Mouse (Mus musculus): ENCODE data around the gene Dtnbp1. TPM values are rescaled to one million over a fixed set of nuclear protein-coding genes. Genes with fewer than 3 reads are reported as not detected.

Dtnbp1 gene
- polyA plus RNA-seq, 1 experiment, result 99.1 TPM

- no peaks in the 10 kb centered on the region for H3K27me3 ChIP-seq (ENCODE audit: control insufficient read depth, insufficient read depth, insufficient read length)
- H3K4me3 ChIP-seq, result no peak overlapping the region
- no peak overlapping the region for H3ac ChIP-seq (ENCODE audit: control insufficient read depth, insufficient read length)
- H3K36me3 ChIP-seq (ENCODE audit: control insufficient read depth, insufficient read depth), result peaks cover 30% of the 10 kb centered on the region
- H3K4me2 ChIP-seq (ENCODE audit: low read depth), result no peak overlapping the region
- peaks cover 35% of the 10 kb centered on the region for H3K79me2 ChIP-seq (ENCODE audit: control insufficient read depth, insufficient read depth)
- TF ChIP-seq POLR2AphosphoS2 (IDR thresholded peaks at IDR 0.05; ENCODE audit: insufficient read length, low read depth), result no peak
- TF ChIP-seq MYOD1 (IDR thresholded peaks at IDR 0.05; ENCODE audit: control insufficient read depth in 1 of 3, insufficient read length in 2 of 3, low read depth in 2 of 3), result no peak
- no peak for TF ChIP-seq MYOG (IDR thresholded peaks at IDR 0.05; ENCODE audit: control insufficient read depth in 1 of 3, insufficient read depth in 1 of 3, insufficient read length in 2 of 3, low read depth in 2 of 3)
- no peak for TF ChIP-seq SRF (IDR thresholded peaks at IDR 0.05; ENCODE audit: control insufficient read depth, insufficient read length, low read depth)
- no peak for TF ChIP-seq MAX (IDR thresholded peaks at IDR 0.05; ENCODE audit: low read depth)
- TF ChIP-seq USF1 (IDR thresholded peaks at IDR 0.05; ENCODE audit: low read depth), result no peak
- no peak for TF ChIP-seq E2F4 (IDR thresholded peaks at IDR 0.05; ENCODE audit: insufficient read depth)
- no peak for TF ChIP-seq CEBPB (IDR thresholded peaks at IDR 0.05; ENCODE audit: insufficient read depth, poor library complexity, severe bottlenecking)
- no peak for TF ChIP-seq POLR2A (IDR thresholded peaks at IDR 0.05; ENCODE audit: insufficient read length, low read depth)
- no peak for TF ChIP-seq TCF12 (IDR thresholded peaks at IDR 0.05; ENCODE audit: insufficient read depth, poor library complexity, severe bottlenecking)
- TF ChIP-seq REST (IDR thresholded peaks at IDR 0.05; ENCODE audit: insufficient read depth, insufficient read length), result no peak
- no peak for TF ChIP-seq TCF3 (IDR thresholded peaks at IDR 0.05; ENCODE audit: insufficient read length, low read depth)
Observed at GRCm38 (mm10) chr13:44990073-44990682, 11.8 kb downstream of the Dtnbp1 start.

- H3K36me3 ChIP-seq (ENCODE audit: control insufficient read depth, insufficient read depth), result peaks cover 28% of the 10 kb centered on the region
- no peak overlapping the region for H3K4me3 ChIP-seq
- H3K27me3 ChIP-seq (ENCODE audit: control insufficient read depth, insufficient read depth, insufficient read length), result no peaks in the 10 kb centered on the region
- peaks cover 7% of the 10 kb centered on the region for H3K79me2 ChIP-seq (ENCODE audit: control insufficient read depth, insufficient read depth)
- no peak overlapping the region for H3ac ChIP-seq (ENCODE audit: control insufficient read depth, insufficient read length)
- H3K4me2 ChIP-seq (ENCODE audit: low read depth), result no peak overlapping the region
- no peak for TF ChIP-seq TCF3 (IDR thresholded peaks at IDR 0.05; ENCODE audit: insufficient read length, low read depth)
Observed at GRCm38 (mm10) chr13:44986352-44986751, 15.6 kb downstream of the Dtnbp1 start.

- TF ChIP-seq REST (IDR thresholded peaks at IDR 0.05; ENCODE audit: insufficient read depth, insufficient read length) (no peak), SRF (IDR thresholded peaks at IDR 0.05; ENCODE audit: control insufficient read depth, insufficient read length, low read depth) (no peak), POLR2A (IDR thresholded peaks at IDR 0.05; ENCODE audit: insufficient read length, low read depth) (no peak), MYOG (IDR thresholded peaks at IDR 0.05; ENCODE audit: control insufficient read depth in 1 of 3, insufficient read depth in 1 of 3, insufficient read length in 2 of 3, low read depth in 2 of 3) (no peak), E2F4 (IDR thresholded peaks at IDR 0.05; ENCODE audit: insufficient read depth) (no peak), POLR2AphosphoS2 (IDR thresholded peaks at IDR 0.05; ENCODE audit: insufficient read length, low read depth) (no peak), CEBPB (IDR thresholded peaks at IDR 0.05; ENCODE audit: insufficient read depth, poor library complexity, severe bottlenecking) (no peak), MYOD1 (IDR thresholded peaks at IDR 0.05; ENCODE audit: control insufficient read depth in 1 of 3, insufficient read length in 2 of 3, low read depth in 2 of 3) (no peak), USF1 (IDR thresholded peaks at IDR 0.05; ENCODE audit: low read depth) (no peak), MAX (IDR thresholded peaks at IDR 0.05; ENCODE audit: low read depth) (no peak), TCF12 (IDR thresholded peaks at IDR 0.05; ENCODE audit: insufficient read depth, poor library complexity, severe bottlenecking) (no peak)
- Histone ChIP-seq H3ac (ENCODE audit: control insufficient read depth, insufficient read length) (no peak overlapping the region), H3K4me3 (no peak overlapping the region), H3K4me2 (ENCODE audit: low read depth) (no peak overlapping the region), H3K36me3 (ENCODE audit: control insufficient read depth, insufficient read depth) (peaks cover 20% of the 10 kb centered on the region), H3K27me3 (ENCODE audit: control insufficient read depth, insufficient read depth, insufficient read length) (no peaks in the 10 kb centered on the region), H3K79me2 (ENCODE audit: control insufficient read depth, insufficient read depth) (peaks cover 7% of the 10 kb centered on the region)
Observed at GRCm38 (mm10) chr13:44985321-44985720, 16.6 kb downstream of the Dtnbp1 start.

GRCm38 (mm10) chr13:44983635-44984401 is 18.1 kb downstream of the Dtnbp1 start:
- Histone ChIP-seq H3K4me3 (no peak overlapping the region), H3K4me2 (ENCODE audit: low read depth) (no peak overlapping the region), H3K79me2 (ENCODE audit: control insufficient read depth, insufficient read depth) (peaks cover 6% of the 10 kb centered on the region), H3ac (ENCODE audit: control insufficient read depth, insufficient read length) (no peak overlapping the region), H3K27me3 (ENCODE audit: control insufficient read depth, insufficient read depth, insufficient read length) (no peaks in the 10 kb centered on the region), H3K36me3 (ENCODE audit: control insufficient read depth, insufficient read depth) (peaks cover 24% of the 10 kb centered on the region)
- TF ChIP-seq CEBPB (IDR thresholded peaks at IDR 0.05; ENCODE audit: insufficient read depth, poor library complexity, severe bottlenecking) (peak; percentile 33; the same call in 1 of the 2 replicates), E2F4 (IDR thresholded peaks at IDR 0.05; ENCODE audit: insufficient read depth) (no peak)

- Histone ChIP-seq H3K79me2 (ENCODE audit: control insufficient read depth, insufficient read depth) (peaks cover 4% of the 10 kb centered on the region), H3K36me3 (ENCODE audit: control insufficient read depth, insufficient read depth) (peaks cover 15% of the 10 kb centered on the region), H3ac (ENCODE audit: control insufficient read depth, insufficient read length) (no peak overlapping the region), H3K4me3 (no peak overlapping the region), H3K4me2 (ENCODE audit: low read depth) (no peak overlapping the region), H3K27me3 (ENCODE audit: control insufficient read depth, insufficient read depth, insufficient read length) (no peaks in the 10 kb centered on the region)
- TF ChIP-seq MYOG (IDR thresholded peaks at IDR 0.05; ENCODE audit: control insufficient read depth in 1 of 3, insufficient read depth in 1 of 3, insufficient read length in 2 of 3, low read depth in 2 of 3), result peak in 1 of 3 experiments; percentile 35
- no peak for TF ChIP-seq MYOD1 (IDR thresholded peaks at IDR 0.05; ENCODE audit: control insufficient read depth in 1 of 3, insufficient read length in 2 of 3, low read depth in 2 of 3)
Observed at GRCm38 (mm10) chr13:44982799-44983198, 19.1 kb downstream of the Dtnbp1 start.
